21 mouse cellular contexts compared by ENCODE assay signal in the genomic region with DNA sequence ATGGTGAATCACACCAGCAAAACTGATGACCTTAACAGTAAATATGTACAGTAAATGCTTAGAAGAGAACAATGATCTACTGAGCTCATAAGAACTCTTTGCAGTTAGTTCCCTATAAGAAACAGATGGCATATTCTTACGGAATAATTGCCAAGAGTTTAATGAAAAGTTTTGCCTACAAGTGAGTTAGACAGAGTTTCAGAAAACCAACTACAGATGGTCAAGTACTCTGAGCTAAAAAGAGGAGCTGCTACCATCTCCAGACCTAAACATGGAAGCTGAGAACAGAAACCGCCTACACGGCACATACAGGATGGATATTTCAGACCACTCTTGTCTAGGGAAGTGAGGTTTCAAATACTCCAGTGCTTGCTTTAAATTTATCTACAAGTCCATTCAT.
A peak's percentile ranks its signal among the peaks of the same experiment; 100 is the strongest.
DNase-seq lines count a peak whose midpoint lies in the region; ATAC-seq and TF ChIP-seq lines count a peak whose summit lies in the region.
"Had no signal": no experiment of that assay in that cellular context is flagged by ENCODE, and none has a peak within 500 bp of the region (broad histone marks: within the 10 kb centered on the region; RNA-seq: fewer than 3 reads in every experiment).

No protein-coding gene starts in this region.

- intact Hi-C loops in left cerebral cortex, postnatal 4 days (cut with DNase I) = no loop called here
- intact Hi-C loops in left cerebral cortex, postnatal 36 days (cut with DNase I) = no loop called here

- peak overlapping the region; percentile 61 for H3K27ac ChIP-seq in embryonic facial prominence, embryonic 14.5 days (replicated peaks; ENCODE audit: low read depth, low read length)
- H3K27ac ChIP-seq in forebrain, embryonic 13.5 days = no peak overlapping the region
- H3K27ac ChIP-seq in kidney, adult 2 months (ENCODE audit: insufficient read depth, low read depth, low read length) = no peak overlapping the region
- H3K27ac ChIP-seq: forebrain, embryonic 15.5 days; gastrocnemius, adult 2 months; hindbrain, embryonic 12.5 days; kidney, postnatal 0 days; limb, embryonic 12.5 days; liver, embryonic 12.5 days had no signal

- no peak overlapping the region for H3K9ac ChIP-seq in embryonic facial prominence, embryonic 14.5 days (ENCODE audit: low read depth, low read length)
- no peak overlapping the region for H3K9ac ChIP-seq in forebrain, embryonic 13.5 days
- H3K9ac ChIP-seq: forebrain, embryonic 15.5 days; hindbrain, embryonic 12.5 days; limb, embryonic 12.5 days; liver, embryonic 12.5 days had no signal

- no peaks in the 10 kb centered on the region for H3K36me3 ChIP-seq in embryonic facial prominence, embryonic 14.5 days (ENCODE audit: control insufficient read depth, insufficient read depth, low read length)
- no peaks in the 10 kb centered on the region for H3K36me3 ChIP-seq in forebrain, embryonic 13.5 days (ENCODE audit: poor library complexity, severe bottlenecking)
- no peaks in the 10 kb centered on the region for H3K36me3 ChIP-seq in kidney, adult 2 months (ENCODE audit: control insufficient read depth, insufficient read depth, low read length)
- H3K36me3 ChIP-seq: forebrain, embryonic 15.5 days; hindbrain, embryonic 12.5 days; limb, embryonic 12.5 days; liver, embryonic 12.5 days had no signal

- no peak for TF ChIP-seq POLR2A in kidney, adult 2 months (IDR thresholded peaks at IDR 0.05; ENCODE audit: low read depth, low read length)

- no peak for TF ChIP-seq CTCF in kidney, adult 2 months (conservative IDR thresholded peaks at IDR 0.05; ENCODE audit: insufficient read depth, insufficient read length, low read depth, low read length)

- H3K4me1 ChIP-seq in embryonic facial prominence, embryonic 14.5 days (ENCODE audit: control insufficient read depth, insufficient read depth, low read length) = no peaks in the 10 kb centered on the region; the same call in 1 of the 2 replicates
- no peaks in the 10 kb centered on the region for H3K4me1 ChIP-seq in forebrain, embryonic 13.5 days
- no peaks in the 10 kb centered on the region for H3K4me1 ChIP-seq in kidney, adult 2 months (ENCODE audit: control insufficient read depth, insufficient read depth, low read length)
- H3K4me1 ChIP-seq: forebrain, embryonic 15.5 days; hindbrain, embryonic 12.5 days; limb, embryonic 12.5 days; liver, embryonic 12.5 days had no signal

- H3K9me3 ChIP-seq in embryonic facial prominence, embryonic 14.5 days (ENCODE audit: control insufficient read depth, low read length) = no peaks in the 10 kb centered on the region
- H3K9me3 ChIP-seq in forebrain, embryonic 13.5 days (replicated peaks) = no peaks in the 10 kb centered on the region
- H3K9me3 ChIP-seq: forebrain, embryonic 15.5 days; hindbrain, embryonic 12.5 days; limb, embryonic 12.5 days; liver, embryonic 12.5 days had no signal

- H3K4me2 ChIP-seq in embryonic facial prominence, embryonic 14.5 days (ENCODE audit: low read depth, low read length) = no peak overlapping the region
- no peak overlapping the region for H3K4me2 ChIP-seq in forebrain, embryonic 13.5 days
- H3K4me2 ChIP-seq: forebrain, embryonic 15.5 days; hindbrain, embryonic 12.5 days; limb, embryonic 12.5 days; liver, embryonic 12.5 days; midbrain, embryonic 11.5 days had no signal

- WGBS in embryonic facial prominence, embryonic 14.5 days = 53% methylated on average over 3 of the region's 3 CpGs
- 93% methylated on average over 3 of the region's 3 CpGs for WGBS in forebrain, embryonic 13.5 days
- WGBS in kidney, adult 2 months = 92% methylated on average over 3 of the region's 3 CpGs

- H3K4me3 ChIP-seq in embryonic facial prominence, embryonic 14.5 days (ENCODE audit: low read depth, low read length) = no peak overlapping the region
- no peak overlapping the region for H3K4me3 ChIP-seq in forebrain, embryonic 13.5 days
- H3K4me3 ChIP-seq in kidney, adult 2 months (ENCODE audit: insufficient read depth, low read depth, low read length) = no peak overlapping the region
- H3K4me3 ChIP-seq: forebrain, embryonic 15.5 days; gastrocnemius, adult 2 months; hindbrain, embryonic 12.5 days; limb, embryonic 12.5 days; liver, embryonic 12.5 days had no signal

- no peaks in the 10 kb centered on the region for H3K27me3 ChIP-seq in embryonic facial prominence, embryonic 14.5 days (replicated peaks; ENCODE audit: control insufficient read depth, insufficient read depth, low read length)
- H3K27me3 ChIP-seq in forebrain, embryonic 13.5 days = no peaks in the 10 kb centered on the region
- H3K27me3 ChIP-seq in kidney, adult 2 months (replicated peaks; ENCODE audit: control insufficient read depth, insufficient read depth, low read length) = no peaks in the 10 kb centered on the region
- H3K27me3 ChIP-seq: forebrain, embryonic 15.5 days; hindbrain, embryonic 12.5 days; limb, embryonic 12.5 days; liver, embryonic 12.5 days had no signal

- peak; percentile 23 for DNase-seq in left cerebral cortex, adult 11 months (ENCODE audit: low spot score)
- DNase-seq in left cerebral cortex, postnatal 4 days = no peak
- DNase-seq in NIH3T3 (ENCODE audit: low read depth) = peak; percentile 78
- DNase-seq in embryonic facial prominence, embryonic 14.5 days (ENCODE audit: low spot score) = peak; percentile 52
- DNase-seq in left cerebral cortex, postnatal 36 days (ENCODE audit: low spot score in 2 of 2) = peak; percentile 7 to 15
- no peak for DNase-seq in ovary, postnatal 10 days (ENCODE audit: low spot score)
- no peak for DNase-seq in kidney, adult 2 months
- DNase-seq: adrenal gland, postnatal 25 days; cerebellum, adult 9-10 months; gastrocnemius, adult 2 months; kidney, adult 18-20 months; lung, adult 18-20 months; lung, postnatal 10 days; spleen, adult 18-20 months had no signal

- ATAC-seq in embryonic facial prominence, embryonic 14.5 days (ENCODE audit: low read depth) = no peak
- ATAC-seq in forebrain, embryonic 13.5 days = no peak
- ATAC-seq: forebrain, embryonic 15.5 days; liver, embryonic 12.5 days had no signal

Comparison
In these comparisons a context has a peak if more than half of its experiments do, and no peak if none do; other contexts are left out.
1. DNase-seq: peak in left cerebral cortex, adult 11 months (single experiment), NIH3T3 (single experiment), embryonic facial prominence, embryonic 14.5 days (single experiment) and left cerebral cortex, postnatal 36 days (2 of 2); none in left cerebral cortex, postnatal 4 days (single experiment), ovary, postnatal 10 days (single experiment) and kidney, adult 2 months (single experiment).